Mouse (Mus musculus) C2C12 (cell line): ENCODE measurements at regions not wholly inside any gene's neighbourhood (a gene's known extent, or its start where the extent isn't known, plus 50 kb on each side); places are given as distances from the start of the nearest gene placed in this dataset.

Experiments
- CTCF ChIP-seq: IDR thresholded peaks from one replicate; pipeline ENCODE4 v1.5.1; 2011; ENCODE audit not compliant: control insufficient read depth, insufficient read depth, insufficient read length
- USF1 ChIP-seq: IDR thresholded peaks from one replicate; pipeline ENCODE4 v1.6.1; 2011; ENCODE audit warnings: low read depth, mild to moderate bottlenecking, control low read depth, moderate library complexity

GRCm38 (mm10) chr14:60525284-60525962 is 108.4 kb upstream of the Spata13 start:
- TF ChIP-seq USF1 (no peak), CTCF (peak; percentile 39)
